Mouse (Mus musculus): ENCODE results near the gene Ksr2.

- TF ChIP-seq POLR2A (IDR thresholded peaks at IDR 0.05; ENCODE audit: extremely low read depth, insufficient read depth, low read length) (no peak), CTCF (IDR thresholded peaks at IDR 0.05; ENCODE audit: extremely low read depth, insufficient read depth, low read length) (no peak)
Observed at GRCm38 (mm10) chr5:117675840-117676239, 262.0 kb downstream of the Ksr2 start.
